Mouse (Mus musculus) lung, adult 18-20 months (tissue): Measurements from ENCODE around the gene Rpgrip1l.
A peak's percentile ranks its signal among the peaks of the same experiment; 100 is the strongest.

Experiments used
- DNase-seq, 2 experiments: peaks; one replicate each; pipeline ENCODE4 v3.0.0; 2022; ENCODE audit warnings: mixed read lengths in 2 of 2

The Rpgrip1l gene

DNA sequence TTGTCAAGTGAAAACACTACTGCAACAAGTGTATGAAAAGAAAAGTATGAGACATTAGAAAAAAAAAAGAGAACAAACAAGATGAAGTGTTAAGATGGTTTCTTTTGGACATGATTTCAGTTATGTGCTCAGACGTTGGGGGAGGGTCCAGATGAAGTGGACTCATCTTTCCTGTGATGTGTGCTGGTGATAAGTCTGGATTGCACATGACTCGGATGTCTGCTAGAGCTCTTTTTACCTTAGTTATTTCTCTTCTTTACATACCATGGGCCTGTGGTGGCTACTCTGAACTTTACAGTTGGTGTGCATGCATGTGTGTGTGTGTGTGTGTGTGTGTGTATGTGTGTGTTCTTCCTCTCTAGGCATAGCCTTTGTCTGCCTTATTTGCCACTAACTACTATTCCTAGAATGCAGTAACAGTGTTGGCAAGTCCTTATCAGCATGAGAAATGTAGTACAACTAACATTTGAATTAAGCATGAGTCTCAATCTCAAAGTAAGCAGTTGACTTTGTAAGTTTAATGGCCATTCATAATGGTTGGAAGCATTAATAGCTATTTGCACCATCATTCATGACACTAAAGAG lies 43.6 kb downstream of the Rpgrip1l start:
- no peak for DNase-seq

DNA sequence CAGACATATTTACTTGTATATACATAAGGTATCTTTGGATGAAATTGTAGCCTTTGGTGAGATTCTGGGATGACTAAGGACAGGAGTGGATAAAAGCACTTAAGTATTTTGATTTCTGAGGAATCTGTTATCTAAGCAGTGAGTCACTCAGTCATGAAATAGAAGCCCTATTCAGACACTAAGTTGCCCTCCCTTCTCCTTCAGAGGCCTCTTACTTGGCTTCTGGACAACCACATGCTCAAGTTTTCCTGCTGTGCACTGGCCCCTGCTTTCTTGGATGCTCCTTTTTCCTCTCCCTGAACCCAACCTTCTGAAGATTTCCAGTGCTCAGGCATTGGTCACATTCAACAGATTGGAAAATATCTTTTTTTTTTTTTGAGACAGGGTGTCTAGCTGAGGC lies 48.5 kb downstream of the Rpgrip1l start:
- no peak for DNase-seq

DNA sequence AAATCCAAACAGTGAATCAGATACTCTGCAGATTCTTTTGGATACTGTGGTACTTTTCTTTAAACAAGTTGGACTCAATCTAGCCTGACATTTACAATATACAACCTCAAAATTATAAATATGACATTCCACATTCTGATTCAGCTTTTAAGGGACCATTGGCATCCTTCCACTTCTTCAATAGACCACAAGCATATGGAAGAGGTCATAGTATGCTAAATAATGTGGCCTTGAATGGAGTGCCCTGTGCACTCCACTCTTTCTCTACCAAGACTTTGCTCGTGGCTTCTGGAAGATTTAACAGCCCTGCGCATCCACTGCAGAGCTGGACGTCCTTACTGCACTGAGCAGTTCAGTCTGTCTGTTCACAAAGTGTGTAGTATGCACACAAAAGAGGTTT lies 49.1 kb downstream of the Rpgrip1l start:
- DNase-seq, result no peak

GRCm38 (mm10) chr8:91261598-91261997 lies 51.5 kb downstream of the Rpgrip1l start:
- peak in 1 of 2 experiments; percentile 14 for DNase-seq

- no peak for DNase-seq
Observed at GRCm38 (mm10) chr8:91250966-91251365, 62.1 kb downstream of the Rpgrip1l start.

GRCm38 (mm10) chr8:91249758-91250466 lies 63.1 kb downstream of the Rpgrip1l start:
- no peak for DNase-seq

DNA sequence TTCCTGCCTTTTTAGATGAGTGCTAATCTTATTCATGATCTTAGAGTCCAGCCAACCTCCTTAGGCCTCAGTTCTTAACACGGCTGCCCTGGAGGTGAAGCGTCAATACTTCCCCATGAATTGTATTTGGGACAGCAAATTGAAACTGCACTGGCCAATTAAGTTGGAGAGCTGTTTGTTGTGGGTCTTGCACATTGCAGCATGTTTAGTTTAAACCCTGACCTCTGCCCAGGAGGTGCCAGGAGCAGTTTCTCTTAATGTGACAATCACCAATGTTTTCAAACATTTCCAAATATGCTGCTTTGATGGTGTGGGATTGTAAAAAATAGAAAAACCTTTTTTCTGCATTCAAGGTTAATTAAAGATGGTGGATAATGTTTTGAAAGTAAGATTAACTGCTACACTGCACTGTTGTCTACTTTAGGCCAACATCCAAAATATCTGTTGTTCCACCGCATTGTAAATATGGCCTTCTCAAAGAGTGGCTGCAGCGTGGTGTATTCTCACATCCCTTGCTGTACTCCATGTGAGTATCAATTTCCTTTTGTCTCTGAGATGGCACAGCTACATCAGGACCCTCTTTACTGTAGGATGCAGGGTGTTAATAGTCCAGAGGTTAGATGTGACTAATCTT lies 67.1 kb downstream of the Rpgrip1l start:
- DNase-seq, result peak in 1 of 2 experiments; percentile 9

- DNase-seq, result no peak
Observed at GRCm38 (mm10) chr8:91242721-91243120, 70.3 kb downstream of the Rpgrip1l start.

DNA sequence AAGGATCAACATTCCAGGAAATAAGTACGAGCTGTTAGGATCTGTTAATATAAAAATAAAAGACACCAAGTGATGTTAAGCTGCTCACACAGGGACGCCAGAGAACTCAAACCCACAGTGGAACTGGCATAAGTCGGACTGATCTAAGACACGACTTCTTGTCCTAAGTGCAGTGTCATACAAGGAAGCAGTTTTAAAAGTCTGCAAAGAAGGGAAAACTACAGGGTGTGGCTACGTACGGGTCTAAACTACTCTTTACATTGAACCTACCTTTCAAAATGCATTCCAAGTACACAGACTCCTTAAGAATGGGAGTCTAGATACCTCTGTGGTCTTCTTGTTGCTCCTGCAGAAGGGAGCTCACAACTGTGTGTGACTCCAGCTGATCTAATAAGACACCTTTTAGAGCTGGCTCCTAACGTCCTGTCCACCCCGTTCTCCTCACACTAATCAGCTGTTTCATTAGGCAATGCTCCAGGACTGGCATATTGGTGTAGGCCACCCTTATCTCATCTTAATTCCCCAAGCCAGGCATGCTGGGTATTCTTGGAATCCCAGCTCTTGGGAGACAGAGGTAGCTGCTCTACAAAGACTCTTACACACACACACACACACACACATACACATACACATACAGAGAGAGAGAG lies 71.1 kb downstream of the Rpgrip1l start:
- DNase-seq, result no peak

DNA sequence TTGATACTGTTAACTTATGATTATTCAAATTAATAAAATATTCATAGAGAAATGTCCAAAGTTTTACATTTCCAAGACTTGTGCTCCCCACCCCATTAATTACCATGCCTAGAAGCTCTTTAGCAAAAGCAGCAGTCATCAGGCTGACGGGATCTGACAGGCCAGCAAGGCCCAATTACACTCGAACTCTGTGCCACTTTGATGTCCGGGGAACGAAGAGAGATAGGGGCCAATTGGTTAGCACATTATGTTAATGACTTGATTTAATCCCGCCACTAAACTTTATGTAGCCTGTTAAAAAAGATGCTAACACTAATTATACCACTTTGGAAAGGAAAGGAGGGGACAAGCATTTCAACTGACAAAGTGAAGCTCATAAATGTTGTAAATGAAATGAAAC lies 71.7 kb downstream of the Rpgrip1l start:
- no peak for DNase-seq

- DNase-seq, result no peak
Observed at GRCm38 (mm10) chr8:91237191-91237590, 75.9 kb downstream of the Rpgrip1l start.

- no peak for DNase-seq
Observed at GRCm38 (mm10) chr8:91234097-91234496, 79.0 kb downstream of the Rpgrip1l start.

- peak in 1 of 2 experiments; percentile 7 for DNase-seq
Observed at GRCm38 (mm10) chr8:91227421-91227841, 85.6 kb downstream of the Rpgrip1l start.

DNA sequence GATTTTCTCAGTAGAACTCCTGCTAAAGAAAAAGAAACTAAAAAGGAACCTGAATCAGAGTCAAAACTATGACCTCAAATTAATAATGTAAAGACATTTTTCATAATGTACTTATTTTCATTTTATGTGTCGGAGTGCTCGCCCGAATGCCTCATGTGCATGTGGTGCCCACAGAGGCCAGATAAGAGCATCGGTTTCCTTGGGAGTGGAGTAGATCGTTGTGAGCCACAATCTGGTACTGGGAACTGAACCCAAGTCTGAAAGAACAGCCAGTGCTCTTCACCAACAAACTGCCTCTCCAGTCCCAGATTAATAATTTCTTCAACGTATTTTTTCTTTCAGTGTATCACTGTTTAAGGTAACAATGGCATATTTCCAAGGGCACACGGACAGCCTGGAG lies 88.8 kb downstream of the Rpgrip1l start:
- no peak for DNase-seq

DNA sequence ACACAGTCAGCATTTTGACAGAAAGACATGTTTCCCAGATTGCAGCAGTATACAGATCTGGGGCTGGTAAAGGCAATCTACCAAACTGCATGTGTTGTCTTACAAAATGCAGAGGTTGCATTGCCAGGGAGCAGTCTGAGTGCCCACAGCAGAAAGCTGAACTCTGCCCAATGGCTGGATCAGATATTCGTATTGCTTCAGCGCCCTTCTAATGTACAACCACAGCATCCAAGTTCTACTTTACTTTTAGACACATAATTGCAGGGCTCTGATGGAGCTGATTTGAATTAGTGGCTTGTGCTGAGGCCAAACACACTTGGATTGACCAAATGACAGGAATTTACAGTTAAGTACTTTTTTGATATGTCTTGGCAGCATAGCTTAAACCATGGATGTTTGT lies 91.2 kb downstream of the Rpgrip1l start:
- DNase-seq, result no peak

DNA sequence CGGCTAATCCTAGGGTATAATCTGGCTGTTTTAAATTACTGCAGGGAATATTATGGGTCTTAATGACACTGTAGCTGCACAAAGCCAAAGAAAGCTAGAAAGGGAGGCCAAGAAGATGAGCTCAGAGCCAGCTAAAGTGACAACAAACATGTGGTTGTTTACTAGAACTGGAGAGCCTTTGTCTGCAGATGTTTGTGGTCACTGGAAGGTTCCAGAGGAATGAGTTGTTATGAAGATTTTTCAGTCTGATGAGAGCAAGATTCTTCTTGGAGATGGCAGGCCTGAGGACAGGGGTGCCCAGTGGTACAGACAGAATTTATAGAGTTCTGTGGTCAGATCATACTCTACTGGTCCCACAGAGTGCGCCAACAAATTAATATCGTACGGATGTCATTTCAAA lies 94.8 kb downstream of the Rpgrip1l start:
- DNase-seq, result no peak

DNA sequence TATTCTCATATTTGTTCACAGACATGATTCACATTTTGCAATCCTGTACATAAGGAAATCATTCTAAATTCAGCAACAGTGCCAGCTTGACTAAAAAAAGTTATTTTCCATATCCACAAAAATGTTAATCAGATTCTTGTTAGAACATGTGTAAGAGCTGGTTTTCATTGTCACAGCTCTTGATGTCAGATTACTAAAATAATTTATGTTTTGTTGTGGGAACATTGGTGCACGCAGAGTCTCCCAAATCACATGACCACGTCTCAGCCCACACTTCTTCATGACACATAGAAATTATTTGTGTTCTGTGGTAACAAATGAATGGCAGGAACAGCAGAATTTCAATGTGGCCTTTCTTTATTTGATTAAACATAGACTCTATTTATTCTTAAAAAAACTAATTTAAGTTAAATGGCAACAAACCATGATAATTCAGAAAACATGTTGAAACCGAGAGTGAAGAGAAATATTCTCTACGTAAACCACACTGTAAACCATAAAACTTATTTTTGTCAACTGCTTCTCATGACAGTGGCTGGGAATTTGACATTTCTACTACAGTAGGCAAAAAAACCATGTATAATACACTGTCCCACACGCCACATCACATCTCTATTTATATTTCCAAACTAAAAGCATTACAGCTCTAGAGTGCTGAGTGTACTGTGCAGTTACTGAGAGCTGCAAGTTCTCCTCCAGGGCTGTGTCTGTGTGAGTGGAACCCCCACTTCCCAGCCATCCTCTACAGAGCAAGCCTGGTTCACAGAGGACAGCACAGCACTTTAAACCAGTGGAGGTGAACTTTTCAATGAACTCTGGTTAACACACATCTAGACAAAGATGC lies 95.8 kb downstream of the Rpgrip1l start:
- no peak for DNase-seq

GRCm38 (mm10) chr8:91214287-91214686 lies 98.8 kb downstream of the Rpgrip1l start:
- DNase-seq, result no peak

GRCm38 (mm10) chr8:91212948-91213347 lies 100.1 kb downstream of the Rpgrip1l start:
- no peak for DNase-seq

GRCm38 (mm10) chr8:91209658-91210057 lies 103.4 kb downstream of the Rpgrip1l start:
- DNase-seq, result peak in 1 of 2 experiments; percentile 8

DNA sequence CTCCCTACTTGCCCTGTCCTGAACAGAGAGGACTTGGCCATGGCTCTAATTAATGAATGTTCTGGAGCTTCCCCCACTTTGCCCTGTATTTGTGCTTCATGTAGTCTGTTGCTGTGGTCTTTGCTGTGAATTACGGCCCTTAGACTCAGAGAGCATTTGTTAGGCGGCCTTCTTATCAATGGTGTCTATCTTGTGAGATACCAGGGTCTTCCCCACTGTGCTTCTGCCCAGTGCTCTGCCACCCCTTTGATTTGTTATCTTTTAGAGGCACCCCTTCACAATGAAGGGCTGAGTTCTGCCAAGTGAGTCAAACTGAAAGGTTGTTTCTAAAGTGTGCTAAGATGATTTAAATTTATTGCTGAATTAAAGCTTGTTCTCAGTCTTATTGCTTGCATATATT lies 105.4 kb downstream of the Rpgrip1l start:
- no peak for DNase-seq

- no peak for DNase-seq
Observed at GRCm38 (mm10) chr8:91205897-91206296, 107.2 kb downstream of the Rpgrip1l start.

DNA sequence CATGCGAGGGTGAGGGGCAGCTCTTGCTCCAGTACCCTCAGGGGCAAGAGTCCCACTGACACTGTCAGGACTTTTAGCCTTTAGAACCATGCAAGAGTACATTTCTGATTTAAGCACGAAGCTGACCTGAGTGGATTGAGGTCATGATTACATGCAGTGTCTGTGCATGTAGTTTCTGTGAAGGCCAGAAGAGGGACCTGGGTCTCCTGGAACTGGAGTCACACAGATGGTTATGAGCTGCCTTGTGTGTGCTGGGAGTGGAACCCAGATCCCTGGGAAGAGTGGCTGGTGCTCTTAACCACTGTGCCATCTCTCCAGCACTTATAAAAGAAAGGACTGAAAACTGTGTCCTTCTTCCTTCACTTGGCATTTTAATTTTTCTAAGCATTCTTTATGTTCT lies 111.9 kb downstream of the Rpgrip1l start:
- DNase-seq, result no peak
